Mouse (Mus musculus): ENCODE results near the gene Phex.

Phex gene

DNA sequence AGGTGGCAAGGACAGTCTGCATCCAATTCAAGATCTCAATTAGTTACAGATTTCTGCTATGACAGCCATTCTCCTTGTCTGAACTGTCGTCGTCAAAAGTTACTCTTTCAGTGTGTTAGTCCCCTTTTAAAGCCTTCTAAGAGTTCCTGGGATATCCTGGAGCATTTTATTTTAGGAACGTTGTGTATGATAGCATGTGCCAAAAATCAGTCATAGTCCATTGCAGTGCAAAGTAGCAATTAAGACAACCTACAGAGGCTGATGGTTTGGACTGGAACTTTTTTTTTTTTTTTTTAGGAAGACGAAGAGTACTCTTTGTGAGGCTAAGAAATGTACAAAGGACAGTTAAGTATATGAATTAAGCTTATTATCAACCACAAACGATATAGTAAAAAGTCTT, at the start of gene Phex:
TSS of gene Phex (minus strand) at position 101 of the 400 bp plus-strand sequence.
- no peak for DNase-seq (ENCODE audit: low spot score)

DNA sequence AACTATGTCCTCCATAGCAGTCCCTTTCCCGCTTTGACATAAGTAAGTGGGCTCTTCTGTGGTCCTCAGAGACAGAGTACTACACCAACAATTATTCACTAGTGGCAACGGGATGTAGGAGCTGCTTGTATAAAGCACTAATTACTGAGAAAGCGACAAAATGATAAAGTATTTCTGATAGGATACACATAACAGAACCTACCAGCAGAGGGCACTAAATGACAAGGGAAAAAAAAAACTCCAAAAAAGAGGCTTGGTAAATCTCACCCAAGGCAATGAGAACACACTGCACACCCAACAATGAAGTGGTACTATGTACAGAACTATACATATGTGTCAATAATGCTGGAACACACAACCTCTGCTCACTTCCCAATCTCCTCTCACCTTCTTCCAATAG, 47.6 kb upstream of the Phex start:
- DNase-seq (ENCODE audit: low spot score) = no peak

- DNase-seq (ENCODE audit: low spot score) = peak; percentile 29
These were observed 39.3 kb upstream of the Phex start for GRCm38 (mm10) chrX:157454430-157454829.

GRCm38 (mm10) chrX:157449000-157449399, 33.9 kb upstream of the Phex start:
- DNase-seq (ENCODE audit: low spot score) = no peak

- DNase-seq (ENCODE audit: low spot score) = no peak
These were observed 32.3 kb upstream of the Phex start for GRCm38 (mm10) chrX:157447431-157447830.

DNA sequence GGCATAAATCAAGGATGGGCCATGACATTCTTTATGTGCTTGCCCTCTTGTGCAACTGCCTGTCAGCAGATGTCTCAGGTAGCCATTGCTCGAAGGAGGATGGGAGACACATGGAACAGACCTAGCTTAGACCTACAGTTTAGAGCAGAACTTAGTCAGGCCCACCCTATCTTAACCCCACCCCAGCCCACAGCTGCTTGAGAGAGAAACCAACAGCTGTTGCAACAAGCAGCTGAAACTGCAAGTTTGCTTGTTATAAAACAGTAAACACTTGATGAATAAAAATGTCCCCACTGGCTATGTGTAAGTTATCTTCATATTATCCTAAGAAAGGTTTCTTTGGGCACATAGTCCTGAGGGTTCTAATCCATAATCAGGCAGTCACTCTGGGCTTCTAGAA, 19.7 kb upstream of the Phex start:
- DNase-seq (ENCODE audit: low spot score) = no peak

DNA sequence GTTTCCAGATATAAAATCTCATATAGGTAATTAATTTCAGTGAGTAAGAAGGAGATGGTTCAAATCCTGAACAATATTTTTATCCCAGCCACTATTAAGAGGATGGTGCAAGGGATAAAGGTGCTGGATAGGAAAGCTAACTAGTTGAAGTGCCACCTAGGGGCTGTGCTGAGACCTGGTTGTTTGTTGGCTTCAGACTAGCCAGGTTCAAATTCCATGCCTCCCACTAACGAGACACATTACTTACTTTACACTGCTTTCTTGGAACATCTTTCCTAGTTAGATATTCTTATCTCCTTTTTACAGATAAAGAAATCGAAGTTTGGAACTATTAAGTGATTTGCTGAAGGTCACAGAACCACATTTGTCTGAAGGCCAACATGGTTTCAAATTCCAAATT, 4.3 kb upstream of the Phex start:
- DNase-seq (ENCODE audit: low spot score) = no peak

DNA sequence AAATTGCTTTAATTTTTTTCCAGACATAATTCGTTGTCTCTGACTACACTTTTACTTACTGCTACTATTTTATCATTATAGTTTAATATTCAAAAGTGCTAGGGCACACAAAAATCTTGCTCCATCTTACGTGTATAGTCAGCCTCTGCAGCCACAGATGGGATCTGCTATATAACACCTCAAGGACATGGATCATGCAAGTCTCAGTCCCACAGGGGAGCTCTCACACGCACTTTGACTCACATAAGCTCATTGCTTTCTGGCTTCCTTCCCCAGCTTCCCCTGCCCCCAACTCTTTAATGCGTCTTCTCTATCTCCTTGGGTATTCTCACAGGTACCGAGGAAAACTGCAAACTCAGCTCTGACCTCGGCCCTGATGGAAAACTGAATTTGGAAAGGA, 10.2 kb downstream of the Phex start:
- DNase-seq (ENCODE audit: low spot score) = no peak

GRCm38 (mm10) chrX:157391241-157391640, 23.9 kb downstream of the Phex start:
- DNase-seq (ENCODE audit: low spot score) = no peak

DNA sequence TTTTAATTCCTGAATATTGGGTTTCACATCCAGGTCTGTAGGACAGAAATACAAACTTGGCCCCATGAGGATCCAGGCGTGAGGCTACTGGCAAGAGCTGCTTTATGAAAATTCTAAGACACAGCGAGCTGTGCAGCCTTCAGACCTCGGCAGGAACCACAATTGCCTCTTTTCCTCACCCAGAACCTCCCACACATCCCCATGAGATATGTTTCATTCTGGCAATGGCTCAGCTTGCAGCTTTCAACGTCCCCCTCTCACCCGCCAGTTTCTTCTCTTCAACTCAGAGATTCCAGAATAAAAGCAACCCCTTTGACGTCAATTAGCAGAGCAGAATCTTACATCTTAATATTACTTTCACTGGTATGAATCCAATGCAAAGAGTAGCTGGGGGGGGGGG, 25.0 kb downstream of the Phex start:
- no peak for DNase-seq (ENCODE audit: low spot score)

GRCm38 (mm10) chrX:157388419-157388818, 26.7 kb downstream of the Phex start:
- no peak for DNase-seq (ENCODE audit: low spot score)

DNA sequence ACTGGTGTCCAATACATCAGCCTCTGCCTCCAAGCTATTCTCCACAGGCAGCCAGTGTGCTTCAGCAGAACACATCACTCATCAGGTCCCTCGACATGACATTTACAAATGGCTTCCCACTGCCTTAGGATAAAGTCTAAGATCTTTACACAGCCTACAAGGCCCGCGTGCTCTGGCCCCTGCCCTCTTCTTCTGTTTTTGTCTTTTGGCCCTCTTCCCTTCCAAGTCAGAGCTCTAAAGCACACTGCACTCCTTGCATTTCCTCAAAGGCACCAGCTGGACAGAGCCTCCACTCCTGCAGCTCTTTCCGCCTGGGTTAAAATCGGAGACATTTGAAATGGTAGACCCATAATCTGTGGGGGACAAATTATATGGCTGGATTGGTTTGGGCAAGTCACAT, 28.1 kb downstream of the Phex start:
- no peak for DNase-seq (ENCODE audit: low spot score)

DNA sequence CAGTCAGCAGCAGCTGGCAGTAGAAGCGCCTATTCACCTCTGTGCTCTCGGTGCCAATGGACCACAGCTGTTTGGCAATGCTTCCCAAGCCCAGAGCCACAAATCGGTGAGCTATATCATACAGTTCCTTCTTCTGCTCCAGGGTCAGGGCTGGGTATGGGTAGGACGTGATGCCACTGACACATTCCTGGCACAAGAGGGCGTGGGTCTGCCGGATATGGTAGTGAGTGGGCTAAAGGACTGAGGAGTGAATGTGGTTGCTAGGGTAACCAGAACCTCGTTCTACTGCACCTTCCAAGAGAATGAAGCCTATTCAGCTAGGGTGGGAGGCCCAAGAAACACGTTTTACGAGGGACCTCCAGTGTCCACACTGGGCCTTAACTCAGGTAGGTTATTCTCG, 36.3 kb downstream of the Phex start:
- DNase-seq (ENCODE audit: low spot score) = no peak

DNA sequence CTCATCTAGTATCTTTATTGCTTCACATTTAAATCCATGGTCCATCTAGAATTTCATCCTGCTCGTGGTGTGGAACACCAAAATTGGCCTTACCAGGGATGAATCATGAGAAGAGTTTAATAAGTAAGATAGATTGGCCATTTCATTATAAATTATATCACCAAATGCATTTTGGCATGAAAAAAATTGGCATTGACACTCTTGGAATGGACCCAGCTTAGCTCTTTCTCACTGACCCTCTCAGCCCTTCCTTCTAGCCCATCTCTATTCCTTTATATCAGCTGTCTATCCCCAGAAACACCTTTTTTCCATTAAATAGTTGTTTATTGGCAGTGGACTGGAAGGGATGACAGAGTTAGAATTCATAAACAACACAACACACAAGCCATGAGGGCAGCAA, 37.7 kb downstream of the Phex start:
- DNase-seq (ENCODE audit: low spot score) = no peak

DNA sequence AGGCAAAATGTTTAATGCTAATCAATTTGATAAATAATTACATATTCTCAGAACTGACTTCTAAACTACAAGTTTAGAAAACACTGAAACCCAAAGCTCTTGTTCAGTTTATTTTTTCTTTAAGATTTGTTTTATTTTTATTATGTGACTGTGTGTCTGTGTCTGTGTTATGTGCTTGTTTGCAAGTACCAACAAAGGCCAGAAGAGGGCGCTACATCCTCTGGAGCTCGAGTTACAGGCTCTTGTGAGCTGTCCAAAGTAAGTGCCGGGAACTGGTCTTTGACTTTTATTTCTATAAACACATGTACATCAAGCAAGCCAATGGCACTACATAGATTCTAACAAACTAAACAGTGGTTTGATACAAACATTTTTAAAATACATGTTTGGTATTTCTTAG, 41.2 kb downstream of the Phex start:
- no peak for DNase-seq (ENCODE audit: low spot score)

DNA sequence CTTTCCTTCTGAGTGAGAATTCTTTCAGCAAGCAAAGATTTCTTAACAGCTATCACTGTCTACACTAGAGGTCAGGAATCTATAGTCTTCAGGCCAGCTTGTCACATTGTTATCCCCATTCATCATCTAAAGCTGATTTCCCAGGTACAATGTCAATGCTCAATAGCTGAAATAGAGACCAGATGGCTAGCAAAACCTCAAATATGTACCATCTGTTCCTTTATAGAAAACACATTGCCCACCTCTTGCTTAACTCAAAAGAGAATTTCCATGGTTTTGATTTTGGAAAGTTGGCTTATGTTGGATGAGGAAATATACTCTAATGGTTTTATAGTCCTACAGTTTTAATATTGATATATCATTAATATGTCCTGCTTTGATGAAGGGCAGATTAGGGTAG, 45.9 kb downstream of the Phex start:
- no peak for DNase-seq (ENCODE audit: low spot score)

GRCm38 (mm10) chrX:157355521-157355920, 59.6 kb downstream of the Phex start:
- DNase-seq (ENCODE audit: low spot score) = no peak

DNA sequence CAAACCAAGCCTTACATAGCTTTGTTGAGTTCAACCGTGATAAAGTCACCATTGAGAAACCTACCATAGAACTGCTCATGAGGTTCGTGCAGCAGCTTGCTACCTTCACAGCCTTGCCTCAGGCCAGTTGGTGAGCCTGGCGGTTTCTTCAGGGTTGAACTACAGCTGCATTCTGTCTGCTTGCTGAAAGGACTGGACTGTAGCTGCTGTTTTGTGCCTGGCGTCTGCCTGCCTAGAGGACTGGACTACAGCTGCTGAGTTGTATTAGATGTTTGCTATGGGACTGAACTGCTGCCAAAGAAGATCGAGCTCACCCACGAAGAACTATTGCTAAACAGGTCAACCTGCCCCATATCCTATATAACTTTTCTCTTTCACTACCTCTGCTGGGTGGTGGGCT, 68.9 kb downstream of the Phex start:
- no peak for DNase-seq (ENCODE audit: low spot score)

DNA sequence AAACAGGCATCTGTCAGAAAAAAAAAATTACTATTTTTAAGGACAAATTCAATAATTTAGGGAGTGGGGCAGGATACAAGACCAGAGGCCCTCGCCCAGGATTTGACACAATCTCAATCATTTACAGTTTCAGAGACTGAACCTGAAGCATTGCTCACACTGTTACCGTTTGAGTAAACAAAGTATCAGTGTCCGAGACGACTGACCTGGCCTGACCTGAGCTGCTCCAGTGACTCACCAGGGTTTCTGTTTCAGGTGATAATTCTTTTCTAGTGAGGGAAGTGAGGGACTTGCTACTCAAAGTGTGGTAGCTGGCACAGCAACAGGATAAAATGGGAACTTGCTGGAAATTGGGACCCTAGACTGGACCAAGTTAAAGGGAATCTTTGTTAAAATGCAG, 80.4 kb downstream of the Phex start:
- no peak for DNase-seq (ENCODE audit: low spot score)

GRCm38 (mm10) chrX:157329821-157330220, 85.3 kb downstream of the Phex start:
- DNase-seq (ENCODE audit: low spot score) = no peak

GRCm38 (mm10) chrX:157328396-157328795, 86.7 kb downstream of the Phex start:
- peak; percentile 6 for DNase-seq (ENCODE audit: low spot score)

DNA sequence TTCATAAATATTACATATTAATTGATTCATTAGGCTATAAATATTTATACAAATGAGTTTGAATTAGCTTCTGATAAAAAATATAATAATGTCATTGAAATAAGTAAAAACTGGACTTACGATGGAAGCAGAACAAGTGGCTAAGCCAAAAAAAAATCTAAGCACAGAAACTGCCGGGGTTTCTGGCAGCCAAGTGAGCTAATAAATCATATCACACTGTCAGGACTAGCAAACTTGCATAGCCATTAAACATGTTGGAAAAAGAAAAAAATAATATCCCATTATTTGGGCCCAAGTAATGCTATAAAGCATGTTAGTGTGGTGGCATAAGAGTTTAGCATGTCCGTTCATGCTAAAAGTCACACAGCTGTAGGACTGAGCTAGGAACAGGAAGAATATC, 87.4 kb downstream of the Phex start:
- DNase-seq (ENCODE audit: low spot score) = no peak

DNA sequence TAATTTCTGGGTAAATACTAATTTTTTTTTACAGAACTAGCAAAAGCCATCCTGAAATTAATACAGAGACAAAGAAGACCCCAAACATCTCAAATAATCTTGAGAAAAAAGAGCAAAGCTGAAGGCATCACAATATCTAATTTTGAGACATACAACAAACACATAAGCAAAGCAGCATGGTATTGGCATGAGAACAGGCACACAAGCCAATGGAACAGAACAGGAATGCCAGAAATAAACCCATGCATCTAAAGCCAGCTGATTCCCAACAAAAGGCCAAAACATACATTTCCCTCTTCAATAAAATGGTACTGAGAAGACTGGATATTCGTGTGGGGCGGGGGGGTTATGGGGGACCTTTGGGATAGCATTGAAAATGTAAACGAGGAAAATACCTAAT, 90.7 kb downstream of the Phex start:
- no peak for DNase-seq (ENCODE audit: low spot score)

- DNase-seq (ENCODE audit: low spot score) = no peak
These were observed 104.8 kb downstream of the Phex start for GRCm38 (mm10) chrX:157310331-157310730.

DNA sequence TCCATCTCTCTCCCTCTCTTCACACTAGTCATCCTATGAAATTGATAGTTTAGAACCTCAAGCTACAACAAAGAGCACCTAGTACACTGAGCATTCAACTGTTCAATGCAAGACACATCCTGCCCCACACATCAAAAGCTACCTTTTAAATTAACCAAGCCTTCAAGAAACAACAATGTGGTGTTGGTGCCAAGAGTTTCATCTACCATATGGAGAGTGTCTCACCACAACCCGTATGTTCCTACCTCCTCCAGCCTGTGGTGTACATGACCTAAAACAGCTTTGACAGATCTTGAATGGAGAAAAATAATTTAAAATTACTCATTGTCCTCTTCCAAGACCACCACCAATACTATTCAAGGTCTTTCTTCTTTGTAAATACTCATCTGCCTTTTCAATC, 106.9 kb downstream of the Phex start:
- DNase-seq (ENCODE audit: low spot score) = no peak

Measured in urinary bladder, postnatal 14 days (tissue).